Mouse (Mus musculus) urinary bladder, postnatal 25 days (tissue): ENCODE results near the gene Gm5485.

ENCODE experiments used
- DNase-seq: peaks from one replicate; pipeline ENCODE4 v3.0.0; 2022; ENCODE audit warnings: low spot score

The Gm5485 gene

DNA sequence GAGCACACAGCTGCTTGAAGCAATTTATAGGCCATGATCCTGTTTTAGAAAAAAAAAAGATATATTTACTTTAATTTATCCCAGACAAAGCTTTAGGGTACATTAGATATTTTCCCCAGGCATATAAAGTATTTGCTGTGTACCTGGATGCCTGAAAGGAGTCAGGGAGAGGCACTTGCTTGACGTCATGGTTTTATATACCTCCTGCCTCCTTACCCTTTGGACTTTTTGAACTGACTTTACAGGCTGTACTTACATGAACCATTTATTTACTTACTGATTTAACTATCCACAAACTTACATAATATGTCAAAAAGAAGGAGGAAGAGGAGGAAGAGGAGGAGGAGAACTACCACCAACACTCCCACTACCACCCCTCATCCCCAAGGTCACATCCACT lies at the start of gene Gm5485:
Gm5485 (minus strand) TSS at position 171 of the 400 bp plus-strand sequence.
- no peak for DNase-seq

DNA sequence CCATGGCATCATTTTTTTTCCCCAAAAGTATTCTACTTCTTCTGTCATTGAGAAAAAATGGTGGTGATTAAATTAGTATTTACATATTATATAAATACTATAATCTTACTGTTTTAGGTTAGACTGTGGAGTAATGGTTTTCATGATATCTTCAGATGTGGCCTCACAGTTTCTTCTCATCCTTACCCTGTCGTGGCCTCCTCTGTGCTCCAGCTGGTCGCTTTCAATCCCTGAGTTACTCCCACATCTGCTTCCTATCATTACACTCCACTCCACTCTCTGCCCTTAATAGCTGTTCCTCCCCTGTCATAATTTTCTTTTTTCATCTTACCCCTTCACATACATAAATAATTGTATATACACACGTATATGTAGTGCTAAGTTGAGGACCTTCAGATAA lies 41.0 kb upstream of the Gm5485 start:
- DNase-seq: no peak

DNA sequence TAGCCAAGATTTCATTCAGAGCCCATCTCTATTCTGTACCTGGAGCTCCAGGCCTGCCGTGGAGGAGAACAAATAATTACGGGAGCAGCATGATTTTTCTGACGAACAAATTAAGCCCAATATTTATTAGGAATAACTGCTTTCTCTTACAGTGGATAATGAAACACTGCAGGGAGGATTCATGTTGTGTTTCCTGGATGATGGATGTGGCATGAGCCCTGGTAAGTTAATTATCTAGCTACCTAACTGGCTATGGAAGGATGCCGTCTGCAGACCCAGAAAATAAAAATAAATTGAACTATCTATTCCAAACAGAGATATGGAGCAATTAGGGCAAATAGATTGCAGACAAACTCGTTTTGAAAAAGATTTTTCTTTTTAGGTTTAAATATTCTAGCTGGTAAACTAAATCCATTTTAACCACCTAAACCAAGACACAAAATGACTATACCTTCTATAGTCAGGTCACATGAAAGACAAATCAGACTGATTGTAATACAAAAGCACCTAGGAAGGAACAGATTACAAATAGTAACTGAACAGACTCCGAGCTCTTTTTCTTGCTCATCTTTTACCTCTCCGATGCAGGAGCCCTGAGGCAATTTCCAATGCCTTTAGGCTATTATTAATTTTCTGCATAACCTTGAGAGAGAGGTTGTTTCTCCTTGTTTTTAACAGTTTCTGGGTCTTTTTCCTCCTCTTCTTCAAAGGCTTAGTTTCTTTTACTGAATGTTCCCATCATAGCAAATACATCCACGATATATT lies 34.1 kb upstream of the Gm5485 start:
- DNase-seq: no peak

DNA sequence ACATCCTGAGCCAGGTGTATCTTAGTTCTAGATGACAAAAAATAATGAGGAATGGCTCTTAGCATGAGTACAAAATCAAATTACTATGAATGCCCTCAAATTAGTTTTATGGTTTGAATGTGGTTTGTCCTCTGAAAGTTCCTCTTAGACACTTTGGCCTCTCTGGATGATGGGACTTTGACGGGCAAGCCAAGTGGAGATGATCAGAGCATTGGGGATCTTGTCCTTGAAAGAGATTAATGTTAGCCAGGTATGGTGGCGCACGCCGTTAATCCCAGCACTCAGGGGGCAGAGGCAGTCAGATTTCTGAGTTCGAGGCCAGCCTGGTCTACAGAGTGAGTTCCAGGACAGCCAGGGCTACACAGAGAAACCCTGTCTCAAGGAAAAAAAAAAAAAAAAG lies 32.4 kb upstream of the Gm5485 start:
- DNase-seq: no peak

DNA sequence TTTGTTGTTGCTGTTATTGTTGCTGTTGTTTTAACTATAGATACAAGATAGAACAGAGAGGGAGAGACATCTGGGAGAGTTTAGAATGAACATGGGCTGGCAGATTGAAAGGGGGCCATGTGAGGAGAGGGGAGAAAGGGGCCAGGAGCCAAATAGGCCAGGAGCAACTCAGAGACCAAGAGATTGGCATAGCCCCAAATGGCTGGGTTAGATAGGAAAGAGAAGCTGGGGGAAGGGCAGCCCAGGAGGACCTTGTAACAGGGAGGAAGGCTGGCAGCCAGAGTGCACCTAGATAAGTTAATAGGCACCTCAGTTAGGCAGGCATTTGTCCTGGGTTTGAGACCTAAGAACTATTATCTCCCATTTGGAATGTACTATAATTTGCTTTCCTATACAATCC lies 25.3 kb upstream of the Gm5485 start:
- DNase-seq: no peak

DNA sequence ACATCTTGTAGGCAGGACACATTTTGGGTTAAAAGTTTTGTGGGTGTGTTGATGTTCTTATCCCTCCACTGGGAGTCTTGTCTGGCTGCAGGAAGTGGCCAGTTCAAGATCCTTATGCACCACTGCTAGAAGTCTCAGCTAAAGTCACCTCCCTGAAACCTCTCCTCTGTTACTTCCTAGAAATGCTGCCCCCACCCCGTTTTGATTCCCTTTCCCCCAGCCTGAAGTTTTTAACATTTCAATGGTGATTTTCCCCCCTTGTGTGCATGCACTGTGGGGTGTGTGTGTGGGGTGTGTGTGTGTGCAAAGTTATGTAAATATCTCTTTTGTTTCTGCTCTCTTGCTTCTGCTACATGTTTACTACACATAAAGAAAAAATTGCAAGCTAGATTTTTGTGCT lies 23.2 kb upstream of the Gm5485 start:
- no peak for DNase-seq

DNA sequence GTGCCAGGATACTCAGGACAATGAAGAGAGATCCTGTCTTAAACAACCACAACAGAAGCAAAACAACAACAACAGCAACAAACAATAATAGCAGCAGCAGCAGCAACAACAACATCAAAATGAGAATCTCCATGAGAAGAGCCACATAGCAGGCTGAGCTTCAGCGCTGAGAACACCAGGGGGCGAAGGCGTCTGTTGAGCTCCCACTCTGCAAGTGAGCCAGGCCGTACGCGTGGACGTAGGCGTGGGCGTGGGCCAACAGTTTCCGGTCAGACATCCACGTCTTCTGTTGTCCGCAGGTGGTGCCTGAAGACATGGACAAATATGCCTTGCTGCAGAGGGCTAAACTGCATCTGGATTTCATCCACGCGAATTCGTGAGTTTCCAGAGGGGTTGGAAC lies 18.8 kb upstream of the Gm5485 start, which contains the start of gene Morc1:
Morc1 (plus strand) TSS at position 211 of the 400 bp plus-strand sequence.
- DNase-seq: no peak

DNA sequence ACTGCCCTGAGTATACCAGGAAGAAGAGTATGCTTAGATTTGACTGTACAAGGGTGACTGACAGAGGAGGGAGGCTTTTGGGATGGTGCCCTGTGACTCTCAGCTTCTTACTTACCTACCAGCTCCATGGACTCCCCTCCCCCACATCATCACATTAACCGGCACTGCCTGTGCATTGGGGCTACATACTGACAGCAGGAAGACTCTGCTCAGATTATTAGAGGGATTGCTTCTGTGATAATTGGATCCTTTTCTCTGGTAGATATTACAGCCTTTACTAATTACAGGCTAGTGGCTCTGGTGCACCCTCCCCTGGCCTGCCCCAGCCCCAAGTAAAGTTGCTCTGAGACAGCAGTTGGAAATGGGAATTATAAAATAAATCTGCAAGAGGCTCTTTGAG lies 17.2 kb upstream of the Gm5485 start:
- no peak for DNase-seq

DNA sequence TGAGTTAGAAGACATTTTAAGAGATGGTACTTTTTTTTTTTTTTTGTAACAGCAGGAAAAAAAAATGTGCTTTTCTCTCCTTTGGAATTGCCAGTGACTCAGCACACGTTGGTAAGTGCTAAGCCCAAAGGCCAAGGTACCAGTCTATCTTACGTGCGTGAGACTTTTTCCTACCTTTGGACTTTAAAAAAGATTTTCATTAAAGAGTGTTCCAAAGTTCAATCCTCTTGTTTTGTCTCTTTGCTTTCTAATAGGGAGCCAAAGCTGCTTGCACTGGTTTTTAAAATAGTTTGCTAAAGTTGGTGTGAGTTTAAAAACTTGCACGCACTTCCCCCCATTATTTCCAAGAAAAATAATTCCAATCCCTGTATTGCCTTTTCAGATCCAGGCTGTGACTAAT lies 11.9 kb upstream of the Gm5485 start:
- no peak for DNase-seq

DNA sequence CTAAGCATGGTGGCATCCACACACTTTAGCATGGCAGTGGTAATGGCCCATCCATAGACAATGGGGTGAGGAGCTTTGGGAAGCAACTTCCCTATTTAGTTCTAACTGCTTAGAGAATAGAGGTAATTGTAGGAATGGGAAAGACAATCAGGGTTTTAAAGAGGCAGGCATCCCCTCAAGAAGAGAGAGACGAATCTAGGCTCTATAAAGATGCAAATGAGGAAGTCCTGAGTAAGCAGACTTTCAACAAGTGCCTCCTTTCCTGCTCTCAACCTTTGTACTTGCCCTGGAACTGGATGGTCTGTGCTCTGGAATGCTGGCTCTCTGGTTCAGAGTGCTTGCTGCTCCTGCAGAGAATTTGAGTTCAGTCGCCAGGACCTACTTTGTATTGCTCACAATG lies 10.3 kb upstream of the Gm5485 start:
- DNase-seq: no peak

DNA sequence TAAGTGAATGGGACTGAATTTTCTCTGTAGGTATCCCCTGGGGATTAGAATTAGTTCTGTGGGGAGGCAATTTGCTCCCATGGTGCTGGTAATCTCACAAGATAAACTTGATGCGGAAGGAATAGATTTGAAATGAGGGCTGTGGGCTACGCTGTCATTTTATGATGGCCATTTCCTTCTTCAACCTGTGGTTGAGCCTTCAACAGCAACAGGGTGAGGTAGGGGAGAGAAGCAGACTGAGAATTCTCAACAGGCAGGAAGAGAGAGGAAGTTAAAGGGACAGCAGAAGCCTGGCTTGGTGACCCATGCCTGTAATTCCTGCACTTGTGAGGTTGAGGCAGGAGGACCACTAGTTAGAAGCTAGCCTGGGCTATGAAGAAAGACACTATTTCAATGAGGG lies 6.8 kb upstream of the Gm5485 start:
- no peak for DNase-seq

DNA sequence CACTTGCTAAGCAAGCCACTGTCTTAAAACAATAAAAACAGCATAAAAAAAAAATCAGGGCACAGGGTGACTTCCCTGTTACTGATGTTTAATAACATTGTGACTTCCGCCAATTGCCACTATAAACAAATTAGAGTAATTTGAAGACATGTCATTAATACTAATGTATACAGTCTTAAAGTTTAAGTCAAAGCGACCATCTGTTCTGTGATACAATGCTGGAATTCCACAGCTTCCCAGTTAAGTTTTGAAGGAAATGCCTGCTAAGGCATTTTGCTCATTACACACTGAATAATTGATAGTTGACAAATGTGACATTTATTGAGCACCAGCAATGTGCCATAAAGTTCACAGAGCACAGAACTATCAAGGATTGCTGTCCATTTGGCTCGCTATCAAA lies 6.3 kb upstream of the Gm5485 start:
- no peak for DNase-seq

DNA sequence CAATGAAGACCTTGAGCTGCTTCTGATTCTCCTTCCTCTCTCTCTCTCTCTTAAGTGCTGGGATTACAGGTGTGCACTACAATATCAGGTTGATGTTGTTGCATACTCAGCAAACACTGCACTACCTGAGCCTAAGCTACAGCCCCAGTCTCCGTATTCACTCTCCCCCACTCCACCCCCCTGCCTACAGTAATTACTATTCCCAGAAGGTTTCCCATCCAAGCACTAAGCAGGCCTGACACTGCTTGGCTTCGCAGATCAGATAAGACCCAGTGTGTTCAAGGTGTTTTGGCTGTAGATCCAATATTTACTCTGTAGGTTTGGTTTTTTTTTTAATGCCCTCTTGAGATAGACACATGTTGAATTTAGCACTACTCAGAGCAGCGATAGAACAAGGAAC lies 2.1 kb downstream of the Gm5485 start:
- DNase-seq: no peak

DNA sequence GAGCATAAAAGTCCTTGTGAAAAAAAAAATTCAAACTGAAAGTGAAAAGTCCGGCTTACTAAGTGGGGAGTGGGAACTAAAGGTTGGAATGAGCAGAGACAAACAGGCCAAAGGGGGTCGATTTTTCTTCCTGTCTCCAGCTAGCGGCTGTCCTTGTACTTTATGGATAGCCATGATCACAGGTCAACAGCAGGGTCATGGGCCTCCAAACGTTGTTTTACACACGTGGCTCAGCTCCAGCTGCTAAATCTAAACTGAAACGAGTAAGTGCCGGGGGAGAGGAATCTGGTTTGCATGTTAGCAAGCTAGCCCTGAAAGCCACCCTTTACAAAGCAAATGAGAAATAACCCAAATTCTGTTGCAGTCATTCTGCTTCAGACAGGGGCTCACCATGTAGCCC lies 2.6 kb downstream of the Gm5485 start:
- DNase-seq: no peak

DNA sequence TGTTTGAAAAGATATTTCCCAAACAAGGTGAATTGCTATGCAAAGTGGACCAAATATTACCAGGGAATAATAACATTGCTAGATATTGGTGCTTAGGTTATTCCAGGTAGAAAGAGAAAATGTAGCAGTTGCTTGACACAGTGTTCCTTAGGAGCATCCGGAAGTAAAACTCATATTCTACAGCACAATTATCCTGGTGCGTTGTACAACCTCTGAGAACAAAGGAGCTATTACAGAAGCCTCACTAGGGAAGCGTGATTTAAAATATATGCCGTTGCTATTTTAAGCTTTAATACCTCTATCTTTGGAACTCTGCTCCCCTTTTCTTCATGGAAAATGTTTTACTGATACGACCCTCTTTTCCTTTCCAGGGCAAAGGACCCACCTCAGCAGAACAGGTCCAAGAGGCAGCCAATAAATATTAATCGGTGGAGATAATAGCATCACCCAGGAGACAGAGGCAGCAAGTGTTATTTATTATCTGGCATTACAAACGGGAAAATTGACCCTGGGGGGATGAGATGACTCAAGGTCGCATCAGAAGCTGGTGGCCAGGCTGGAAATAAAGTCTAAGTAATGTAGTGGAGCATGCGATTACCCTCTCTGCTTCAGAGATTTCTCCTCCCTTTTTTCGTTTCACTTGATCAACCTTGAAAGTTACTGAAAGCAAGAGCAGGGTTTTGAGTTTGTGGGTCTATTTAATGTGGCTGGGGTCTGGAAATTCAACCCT lies 6.4 kb downstream of the Gm5485 start:
- DNase-seq: no peak

DNA sequence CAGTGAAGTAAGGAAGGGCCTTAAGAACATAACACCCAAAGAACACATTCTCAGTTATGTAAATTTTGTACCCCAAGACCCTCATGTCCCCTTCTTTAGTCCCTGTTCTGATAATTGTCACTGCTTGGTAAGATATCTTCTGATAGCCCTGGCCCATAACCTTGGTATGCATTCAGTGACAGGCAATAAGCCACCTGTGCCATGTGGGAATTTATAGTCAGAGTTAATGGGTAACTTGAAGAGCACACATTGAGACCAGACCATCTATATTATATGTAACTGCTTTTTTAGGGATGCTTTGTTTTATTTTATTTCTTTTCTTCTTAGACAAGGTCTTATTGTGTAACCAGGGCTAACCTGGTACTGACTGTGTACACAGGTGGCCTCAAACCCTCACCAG lies 8.2 kb downstream of the Gm5485 start:
- DNase-seq: no peak

DNA sequence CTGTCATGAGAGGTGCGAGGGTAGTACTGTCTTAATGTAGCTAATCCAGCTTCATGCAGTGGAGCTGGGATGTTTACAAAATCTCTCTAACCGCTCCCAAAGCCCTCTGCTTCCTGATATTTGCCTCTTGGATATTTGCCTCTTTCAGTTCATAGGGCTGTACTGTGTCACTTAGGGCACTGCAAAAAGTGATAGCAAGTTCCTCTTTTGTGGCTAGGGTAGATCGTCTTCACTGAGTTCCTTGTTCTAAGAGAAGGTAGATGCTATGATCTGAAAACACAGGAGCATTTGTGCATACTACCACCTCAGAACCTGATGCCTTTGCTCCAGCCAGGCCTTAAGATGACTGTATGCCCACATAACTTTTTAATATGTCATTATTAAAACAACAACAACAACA lies 8.8 kb downstream of the Gm5485 start:
- DNase-seq: no peak

DNA sequence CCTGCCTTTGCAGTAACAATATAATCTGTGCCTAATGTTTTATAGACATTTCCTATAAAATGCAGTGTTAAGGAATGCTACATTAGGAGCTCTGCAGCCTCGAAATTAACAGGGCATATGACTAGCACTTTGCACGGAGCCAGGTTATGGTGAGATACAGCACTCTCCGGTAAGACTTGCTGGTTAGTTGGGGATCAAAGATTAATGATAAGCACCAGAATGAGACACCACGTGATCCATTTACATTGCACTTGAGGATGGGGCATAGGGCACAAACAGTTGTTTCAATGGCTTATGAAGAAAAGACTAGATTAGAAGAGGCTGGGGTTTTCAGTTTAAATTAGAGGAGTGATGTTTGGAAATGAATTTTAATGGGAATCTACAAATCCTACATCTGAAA lies 9.3 kb downstream of the Gm5485 start:
- DNase-seq: no peak

DNA sequence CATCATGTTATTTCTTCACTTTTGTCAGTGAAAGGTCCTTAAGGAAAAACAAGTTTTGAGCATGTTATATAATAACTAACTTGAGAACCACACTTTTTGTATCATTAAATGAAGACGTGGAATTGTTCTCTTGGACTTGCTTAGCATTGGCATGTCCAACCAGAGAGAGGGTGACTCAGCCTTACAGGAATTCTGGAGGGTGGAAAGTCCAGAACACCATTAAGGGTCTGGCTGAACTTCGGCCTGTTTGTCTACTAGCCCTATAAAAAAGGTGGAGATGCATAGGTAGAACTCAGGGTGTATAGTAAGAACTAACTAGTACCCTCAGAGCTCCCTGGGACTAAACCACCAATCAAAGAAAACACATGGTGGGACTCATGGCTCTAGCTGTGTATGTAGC lies 16.9 kb downstream of the Gm5485 start:
- no peak for DNase-seq

DNA sequence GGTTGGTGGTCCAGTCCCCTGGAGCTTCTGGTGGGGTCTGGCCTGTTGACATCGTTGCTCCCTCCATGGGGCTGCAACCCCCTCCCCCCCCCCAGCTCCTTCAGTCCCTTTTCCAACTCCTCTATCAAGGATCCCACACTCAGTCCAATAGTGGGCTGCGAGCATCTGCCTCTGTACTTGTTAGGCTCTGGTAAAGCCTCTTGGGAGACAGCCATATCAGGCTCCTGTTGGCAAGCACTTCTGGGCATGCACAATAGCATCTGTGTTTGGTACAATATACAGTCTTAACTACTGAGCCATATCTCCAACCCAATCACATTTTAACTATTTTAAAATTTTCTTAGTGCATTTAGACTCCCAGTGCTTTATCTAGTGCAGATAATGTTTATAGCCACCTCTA lies 25.2 kb downstream of the Gm5485 start:
- DNase-seq: no peak

DNA sequence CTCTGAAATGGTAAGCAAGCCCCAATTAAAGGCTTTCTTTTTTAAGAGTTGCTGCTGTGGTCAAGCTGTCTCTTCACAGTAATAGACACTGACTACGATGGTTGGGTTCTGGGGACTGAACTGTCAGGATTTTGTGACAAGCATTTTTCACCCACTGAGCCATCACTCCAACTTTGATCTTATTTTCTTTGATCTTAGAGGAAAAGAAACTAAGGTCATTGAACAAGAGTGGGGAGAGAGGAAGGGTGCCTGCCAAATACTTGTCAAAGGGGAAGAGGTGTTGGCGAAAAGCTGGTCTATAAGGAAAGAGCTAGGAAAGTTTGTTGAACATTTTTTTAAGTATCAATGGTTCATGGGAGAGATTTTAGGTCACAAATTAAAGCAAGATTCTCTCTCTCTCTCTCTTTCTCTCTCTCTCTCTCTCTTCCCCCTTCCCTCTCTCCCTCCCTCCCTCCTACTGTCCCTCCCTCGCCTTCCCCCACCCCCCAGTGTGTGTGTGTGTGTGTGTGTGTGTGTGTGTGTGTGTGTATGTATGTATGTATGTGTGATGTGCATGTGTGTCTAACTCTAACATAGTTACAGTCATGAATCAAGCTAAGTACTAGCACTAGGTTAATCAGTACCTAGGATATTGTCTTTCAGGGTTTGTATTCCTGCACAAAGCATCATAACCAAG lies 28.5 kb downstream of the Gm5485 start:
- no peak for DNase-seq

DNA sequence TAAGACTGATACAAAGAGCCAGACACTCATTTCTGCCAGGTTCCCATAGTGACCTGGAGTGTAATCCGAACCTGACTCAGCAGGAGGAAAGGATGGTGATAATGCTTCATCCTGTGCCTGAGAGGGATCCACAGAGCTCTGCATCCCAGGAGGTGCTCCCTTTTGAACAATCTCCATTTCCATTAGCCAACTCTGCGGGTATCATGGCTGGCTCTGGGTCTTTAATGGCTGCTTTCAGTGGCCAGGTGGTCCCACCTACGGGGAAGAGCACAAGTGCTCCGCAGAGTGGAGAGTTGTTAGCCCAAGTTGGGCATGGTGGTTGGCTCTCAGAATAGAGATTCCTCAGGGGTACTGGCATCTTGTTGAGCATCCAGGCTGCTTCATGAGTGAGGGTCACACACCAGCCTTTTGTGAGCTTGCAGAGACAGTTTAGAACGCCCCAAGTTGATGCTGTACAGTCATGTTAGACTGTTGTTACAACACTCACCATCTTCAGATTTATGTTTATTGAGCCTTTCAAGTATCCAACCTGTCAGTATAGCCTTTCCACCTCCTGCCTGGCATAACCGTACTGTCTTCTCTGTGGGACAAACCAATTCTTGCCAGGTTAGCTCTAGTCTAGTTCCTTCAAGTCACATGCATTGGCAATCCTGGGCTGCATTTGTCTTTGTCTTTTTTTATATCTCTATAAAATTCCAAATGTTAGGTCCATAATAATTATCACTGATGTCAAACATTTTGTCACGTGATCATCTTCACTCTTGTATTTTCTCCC lies 38.3 kb downstream of the Gm5485 start:
- DNase-seq: no peak
